Mouse (Mus musculus): ENCODE results near the gene Bace2. TPM values are rescaled to one million over a fixed set of nuclear protein-coding genes. Genes with fewer than 3 reads are reported as not detected.

Bace2 gene
- polyA plus RNA-seq, 1 experiment from 2014 or later, result 4.8 TPM

DNA sequence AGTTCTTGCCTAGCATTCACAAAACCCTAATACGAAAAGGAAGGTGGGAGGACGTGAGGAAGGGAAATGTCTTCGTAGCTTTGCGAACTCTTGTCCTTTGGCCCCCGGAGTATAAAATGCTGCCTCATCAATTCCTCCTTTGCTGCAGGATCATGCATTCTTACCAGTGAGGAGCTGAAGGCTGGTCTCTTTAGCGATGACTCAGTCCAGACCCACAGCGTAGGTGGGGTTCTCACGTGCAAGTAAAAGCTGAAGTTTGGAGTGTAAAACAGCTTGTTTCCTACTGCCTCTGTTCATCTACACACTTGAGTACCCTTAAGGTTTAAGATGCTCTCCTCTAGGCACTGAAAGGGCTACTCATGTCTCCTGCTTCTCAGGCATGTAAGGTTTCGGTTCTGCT lies 85.4 kb downstream of the Bace2 start:
- Histone ChIP-seq H3K9ac (replicated peaks; ENCODE audit: low read length) (no peak overlapping the region), H3K4me3 (replicated peaks; ENCODE audit: low read depth, low read length) (no peak overlapping the region)

DNA sequence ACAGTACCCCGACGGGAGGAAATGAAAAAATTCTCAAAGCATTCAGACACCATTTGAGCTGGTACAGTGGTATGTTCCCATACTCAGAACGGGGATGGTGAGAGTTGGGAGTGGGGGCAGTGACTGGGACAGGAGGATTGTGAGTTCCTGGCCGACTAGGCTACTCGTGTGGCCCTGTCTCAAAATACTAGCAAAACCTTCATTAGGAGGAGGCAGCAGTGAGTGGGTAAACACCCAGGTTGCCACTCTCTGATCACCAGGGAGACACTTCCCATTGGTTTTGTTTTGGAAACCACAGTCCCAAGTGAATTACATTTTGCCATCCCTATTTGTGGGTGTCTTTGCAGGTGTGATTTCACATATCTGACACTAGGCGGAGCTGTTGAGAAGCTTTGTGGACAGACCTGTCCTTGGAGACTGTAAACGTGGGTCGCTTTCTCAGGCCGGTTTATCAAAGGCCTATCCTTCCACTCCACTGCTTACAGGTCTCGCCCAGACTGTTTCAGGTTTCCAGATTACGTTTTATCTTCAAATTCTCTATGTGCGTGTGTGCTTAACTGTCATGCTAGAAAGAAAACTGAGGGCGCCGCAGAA lies 87.2 kb downstream of the Bace2 start:
- Histone ChIP-seq H3K36me3 (ENCODE audit: control insufficient read depth, insufficient read depth, low read length) (no peaks in the 10 kb centered on the region), H3K4me3 (replicated peaks; ENCODE audit: low read depth, low read length) (no peak overlapping the region), H3K9ac (replicated peaks; ENCODE audit: low read length) (no peak overlapping the region), H3K27me3 (ENCODE audit: control insufficient read depth, insufficient read depth, low read length) (no peaks in the 10 kb centered on the region), H3K27ac (replicated peaks; ENCODE audit: low read depth, low read length) (no peak overlapping the region), H3K9me3 (ENCODE audit: control insufficient read depth, low read length) (no peaks in the 10 kb centered on the region), H3K4me1 (ENCODE audit: control insufficient read depth, insufficient read depth, low read length) (no peaks in the 10 kb centered on the region), H3K4me2 (ENCODE audit: low read length) (no peak overlapping the region)
- DNase-seq (peak; percentile 85), ATAC-seq (ENCODE audit: low FRiP score, low TSS enrichment) (no peak)
- 55% methylated on average over 14 of the region's 14 CpGs for WGBS

More for the DNA sequence above, 85.4 kb downstream of the Bace2 start:
- 89% methylated on average over 9 of the region's 9 CpGs for WGBS
- H3K4me1 ChIP-seq (ENCODE audit: control insufficient read depth, insufficient read depth, low read length), result no peaks in the 10 kb centered on the region
- no peaks in the 10 kb centered on the region for H3K9me3 ChIP-seq (ENCODE audit: control insufficient read depth, low read length)
- H3K4me2 ChIP-seq (ENCODE audit: low read length), result no peak overlapping the region
- no peak for ATAC-seq (ENCODE audit: low FRiP score, low TSS enrichment)
- no peaks in the 10 kb centered on the region for H3K36me3 ChIP-seq (ENCODE audit: control insufficient read depth, insufficient read depth, low read length)
- H3K27ac ChIP-seq (replicated peaks; ENCODE audit: low read depth, low read length), result no peak overlapping the region
- no peaks in the 10 kb centered on the region for H3K27me3 ChIP-seq (ENCODE audit: control insufficient read depth, insufficient read depth, low read length)
- no peak for DNase-seq

DNA sequence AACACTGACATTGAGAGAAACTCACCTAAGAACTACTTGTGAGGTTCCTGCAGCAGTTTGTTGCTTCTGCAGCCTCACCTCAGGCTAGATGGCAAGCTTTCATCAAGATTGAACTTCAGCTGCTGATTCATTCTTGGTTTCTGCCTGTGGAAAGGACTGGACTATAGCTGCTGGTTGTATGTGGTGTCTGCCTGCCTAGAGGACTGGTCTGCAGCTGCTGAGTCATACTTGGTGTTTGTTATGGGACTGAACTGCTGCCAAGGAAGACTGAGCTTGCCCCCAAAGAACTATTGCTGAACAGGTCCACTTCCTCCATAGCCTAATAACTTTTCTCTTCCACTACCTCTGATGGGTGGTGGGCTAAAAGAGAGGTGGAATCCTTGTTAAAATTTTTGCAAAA lies 90.8 kb downstream of the Bace2 start:
- DNase-seq (no peak), ATAC-seq (ENCODE audit: low FRiP score, low TSS enrichment) (no peak)
- Histone ChIP-seq H3K4me1 (ENCODE audit: control insufficient read depth, insufficient read depth, low read length) (no peaks in the 10 kb centered on the region), H3K36me3 (ENCODE audit: control insufficient read depth, insufficient read depth, low read length) (no peaks in the 10 kb centered on the region), H3K4me2 (ENCODE audit: low read length) (no peak overlapping the region), H3K9me3 (ENCODE audit: control insufficient read depth, low read length) (no peaks in the 10 kb centered on the region), H3K4me3 (replicated peaks; ENCODE audit: low read depth, low read length) (no peak overlapping the region), H3K27ac (replicated peaks; ENCODE audit: low read depth, low read length) (no peak overlapping the region), H3K27me3 (ENCODE audit: control insufficient read depth, insufficient read depth, low read length) (no peaks in the 10 kb centered on the region), H3K9ac (replicated peaks; ENCODE audit: low read length) (no peak overlapping the region)

DNA sequence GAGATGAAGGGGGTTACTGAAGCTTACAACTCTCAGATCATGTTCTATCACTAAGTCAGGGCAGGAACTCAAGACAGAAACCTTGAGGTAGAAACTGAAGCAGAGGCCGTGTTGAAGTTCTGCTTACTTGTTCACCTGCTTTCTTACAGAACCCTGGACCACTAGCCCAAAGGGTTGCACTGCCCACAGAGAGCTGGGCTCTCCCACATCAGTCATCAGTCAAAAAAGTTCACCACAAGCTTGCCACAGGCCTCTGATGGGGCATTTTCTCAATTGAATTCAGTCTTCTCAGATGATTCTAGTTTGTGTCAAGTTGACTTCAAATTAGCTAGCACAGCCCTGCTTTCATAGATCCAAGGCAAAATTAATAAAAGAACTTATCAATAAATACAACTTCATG lies 103.3 kb downstream of the Bace2 start:
- no peaks in the 10 kb centered on the region for H3K27me3 ChIP-seq (ENCODE audit: control insufficient read depth, insufficient read depth, low read length)
- H3K9ac ChIP-seq (replicated peaks; ENCODE audit: low read length), result no peak overlapping the region
- DNase-seq (no peak), ATAC-seq (ENCODE audit: low FRiP score, low TSS enrichment) (no peak)
- H3K36me3 ChIP-seq (ENCODE audit: control insufficient read depth, insufficient read depth, low read length), result no peaks in the 10 kb centered on the region
- H3K4me3 ChIP-seq (replicated peaks; ENCODE audit: low read depth, low read length), result no peak overlapping the region
- H3K4me1 ChIP-seq (ENCODE audit: control insufficient read depth, insufficient read depth, low read length), result peaks cover 5% of the 10 kb centered on the region; the same call in 1 of the 2 replicates
- WGBS, result 87% methylated on average over 1 of the region's 1 CpGs
- H3K9me3 ChIP-seq (ENCODE audit: control insufficient read depth, low read length), result no peaks in the 10 kb centered on the region
- H3K27ac ChIP-seq (replicated peaks; ENCODE audit: low read depth, low read length), result no peak overlapping the region
- no peak overlapping the region for H3K4me2 ChIP-seq (ENCODE audit: low read length)

DNA sequence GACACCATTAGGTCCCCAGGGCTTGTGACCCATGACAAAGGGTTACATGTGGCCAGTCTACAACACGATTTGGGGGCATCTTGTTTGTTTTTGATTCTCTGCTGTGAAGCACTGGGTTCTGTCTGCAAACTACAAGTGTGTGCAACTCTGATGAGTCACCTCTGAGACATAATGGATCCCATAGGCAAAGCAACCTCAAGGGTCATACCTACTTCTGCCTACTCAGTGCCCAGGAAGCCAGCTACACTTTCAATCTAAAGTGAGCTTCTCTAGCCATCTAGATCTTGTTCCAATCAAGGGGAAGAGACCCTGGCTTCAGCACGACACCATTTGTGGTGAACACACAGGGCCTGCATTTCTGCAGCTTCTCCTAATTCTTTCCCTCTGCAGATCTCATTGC lies 104.7 kb downstream of the Bace2 start:
- no peaks in the 10 kb centered on the region for H3K36me3 ChIP-seq (ENCODE audit: control insufficient read depth, insufficient read depth, low read length)
- H3K4me3 ChIP-seq (replicated peaks; ENCODE audit: low read depth, low read length), result no peak overlapping the region
- H3K4me2 ChIP-seq (ENCODE audit: low read length), result no peak overlapping the region
- no peak overlapping the region for H3K9ac ChIP-seq (replicated peaks; ENCODE audit: low read length)
- 64% methylated on average over 2 of the region's 2 CpGs for WGBS
- no peaks in the 10 kb centered on the region for H3K9me3 ChIP-seq (ENCODE audit: control insufficient read depth, low read length)
- H3K27me3 ChIP-seq (ENCODE audit: control insufficient read depth, insufficient read depth, low read length), result no peaks in the 10 kb centered on the region
- H3K27ac ChIP-seq (replicated peaks; ENCODE audit: low read depth, low read length), result no peak overlapping the region
- no peak for DNase-seq
- ATAC-seq (ENCODE audit: low FRiP score, low TSS enrichment), result no peak
- peaks cover 5% of the 10 kb centered on the region; the same call in 1 of the 2 replicates for H3K4me1 ChIP-seq (ENCODE audit: control insufficient read depth, insufficient read depth, low read length)

DNA sequence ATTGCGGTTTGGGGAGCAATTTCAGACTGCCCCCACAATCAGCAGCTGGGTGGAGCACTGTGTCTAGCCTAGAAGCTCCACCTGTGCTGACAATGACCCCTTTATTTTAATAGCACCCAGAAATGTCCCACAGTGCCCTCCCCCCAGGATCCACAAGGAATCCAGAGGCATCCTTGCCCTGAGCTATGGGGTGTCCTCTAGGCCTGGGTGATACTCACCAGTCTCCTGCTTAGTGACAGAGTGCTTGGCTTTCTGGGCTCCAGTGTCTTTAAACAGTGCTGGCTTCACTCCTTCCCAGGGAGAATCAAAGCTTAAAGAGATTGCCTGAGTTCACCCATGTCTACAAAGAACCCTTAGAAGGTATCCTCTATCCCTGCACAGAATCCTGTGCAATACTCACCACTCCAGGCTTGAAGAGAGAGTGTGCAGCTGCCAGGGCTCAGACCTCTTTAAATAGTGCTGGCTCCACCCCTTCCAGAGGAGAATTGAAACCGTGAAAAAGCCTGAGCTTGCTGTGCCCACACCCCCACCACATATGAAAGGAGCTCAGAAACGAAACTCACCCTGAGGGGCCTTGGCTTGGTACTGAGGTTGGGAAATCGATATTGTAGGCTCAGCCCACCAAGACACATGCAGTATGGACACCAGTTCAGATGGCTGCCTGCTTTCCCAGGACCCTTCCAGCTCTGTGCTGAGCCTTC lies 106.1 kb downstream of the Bace2 start, which contains the start of gene Mx1:
Gene Mx1, minus strand, starts transcription at position 427 of the 701 bp plus-strand sequence.
- H3K36me3 ChIP-seq (ENCODE audit: control insufficient read depth, insufficient read depth, low read length), result no peaks in the 10 kb centered on the region
- H3K4me1 ChIP-seq (ENCODE audit: control insufficient read depth, insufficient read depth, low read length), result peaks cover 5% of the 10 kb centered on the region; the same call in 1 of the 2 replicates
- WGBS, result 26% methylated on average over 4 of the region's 4 CpGs
- no peaks in the 10 kb centered on the region for H3K9me3 ChIP-seq (ENCODE audit: control insufficient read depth, low read length)
- H3K4me3 ChIP-seq (replicated peaks; ENCODE audit: low read depth, low read length), result no peak within 1 kb of the TSS
- no peak within 1 kb of the TSS for H3K4me2 ChIP-seq (ENCODE audit: low read length)
- H3K27ac ChIP-seq (replicated peaks; ENCODE audit: low read depth, low read length), result no peak within 1 kb of the TSS
- peak; percentile 38 for DNase-seq
- no peak within 1 kb of the TSS for H3K9ac ChIP-seq (replicated peaks; ENCODE audit: low read length)
- no peaks in the 10 kb centered on the region for H3K27me3 ChIP-seq (ENCODE audit: control insufficient read depth, insufficient read depth, low read length)
- no peak for ATAC-seq (ENCODE audit: low FRiP score, low TSS enrichment)

DNA sequence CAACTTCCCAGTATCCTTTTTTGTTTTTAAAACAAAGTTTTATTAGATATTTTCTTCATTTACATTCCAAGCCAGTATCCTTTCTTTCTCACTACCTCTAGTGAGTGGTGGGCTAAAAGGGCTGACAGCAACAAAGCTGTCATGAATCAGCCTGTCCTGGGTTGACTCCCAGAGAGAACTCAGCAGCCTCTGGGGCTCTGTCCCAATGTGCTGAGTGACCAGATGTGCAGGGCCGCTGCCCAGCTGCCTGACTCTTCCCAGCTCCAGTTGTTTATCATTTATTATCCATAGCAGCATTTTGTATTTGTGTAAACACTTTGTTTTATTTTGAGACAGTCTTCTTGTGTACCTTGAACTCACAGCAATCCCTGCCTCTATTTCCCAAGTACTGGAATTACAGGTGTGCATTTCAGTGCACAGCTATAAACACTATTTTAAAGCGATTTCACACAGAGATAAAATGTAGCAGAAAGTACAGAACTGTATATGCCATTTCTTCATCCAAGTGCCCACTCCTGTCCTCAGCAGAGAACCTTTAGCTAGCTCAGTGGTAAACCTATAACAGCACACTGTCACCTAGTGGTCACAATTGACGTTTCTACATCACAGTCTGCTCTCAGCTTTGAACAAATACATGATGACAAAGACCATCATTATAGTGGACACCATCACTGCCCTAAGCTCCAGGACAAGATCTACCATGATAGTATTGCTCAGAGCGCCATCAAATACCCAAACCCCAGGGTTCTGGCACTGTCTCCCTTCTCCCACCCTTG lies 109.8 kb downstream of the Bace2 start:
- no peak for ATAC-seq (ENCODE audit: low FRiP score, low TSS enrichment)
- peak; percentile 50 for DNase-seq
- H3K4me3 ChIP-seq (replicated peaks; ENCODE audit: low read depth, low read length), result no peak overlapping the region
- peaks cover 5% of the 10 kb centered on the region; the same call in 1 of the 2 replicates for H3K4me1 ChIP-seq (ENCODE audit: control insufficient read depth, insufficient read depth, low read length)
- WGBS, result 58% methylated on average over 4 of the region's 4 CpGs
- no peaks in the 10 kb centered on the region for H3K36me3 ChIP-seq (ENCODE audit: control insufficient read depth, insufficient read depth, low read length)
- no peaks in the 10 kb centered on the region for H3K27me3 ChIP-seq (ENCODE audit: control insufficient read depth, insufficient read depth, low read length)
- no peaks in the 10 kb centered on the region for H3K9me3 ChIP-seq (ENCODE audit: control insufficient read depth, low read length)
- no peak overlapping the region for H3K9ac ChIP-seq (replicated peaks; ENCODE audit: low read length)
- H3K4me2 ChIP-seq (ENCODE audit: low read length), result no peak overlapping the region
- no peak overlapping the region for H3K27ac ChIP-seq (replicated peaks; ENCODE audit: low read depth, low read length)

DNA sequence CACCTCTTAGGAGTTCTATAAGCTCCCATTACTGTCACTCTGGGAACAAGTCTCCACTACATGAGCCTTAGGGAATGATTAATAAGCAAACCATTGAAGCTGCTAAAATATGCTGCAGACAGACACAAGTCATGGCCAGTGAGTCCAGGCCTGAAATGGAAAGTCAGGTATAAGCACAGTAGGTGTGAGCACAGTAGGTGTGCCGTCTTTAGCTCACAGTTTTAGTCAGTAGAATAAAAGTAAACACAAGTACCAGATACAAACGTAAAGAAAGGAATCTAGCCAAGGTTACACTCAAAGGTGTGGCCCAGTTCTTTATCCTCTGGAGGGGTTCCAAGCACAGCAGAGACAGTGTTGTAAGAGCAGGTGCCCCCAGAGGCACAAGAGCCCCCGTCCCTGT lies 110.9 kb downstream of the Bace2 start:
- Histone ChIP-seq H3K27me3 (ENCODE audit: control insufficient read depth, insufficient read depth, low read length) (no peaks in the 10 kb centered on the region), H3K9ac (replicated peaks; ENCODE audit: low read length) (no peak overlapping the region), H3K9me3 (ENCODE audit: control insufficient read depth, low read length) (no peaks in the 10 kb centered on the region), H3K27ac (replicated peaks; ENCODE audit: low read depth, low read length) (no peak overlapping the region), H3K4me1 (ENCODE audit: control insufficient read depth, insufficient read depth, low read length) (peaks cover 5% of the 10 kb centered on the region; the same call in 1 of the 2 replicates), H3K36me3 (ENCODE audit: control insufficient read depth, insufficient read depth, low read length) (no peaks in the 10 kb centered on the region), H3K4me2 (ENCODE audit: low read length) (no peak overlapping the region), H3K4me3 (replicated peaks; ENCODE audit: low read depth, low read length) (no peak overlapping the region)
- DNase-seq (no peak), ATAC-seq (ENCODE audit: low FRiP score, low TSS enrichment) (no peak)
- WGBS, result 89% methylated on average over 3 of the region's 3 CpGs
